Mouse (Mus musculus) kidney, postnatal 14 days (tissue): Measurements from ENCODE around the gene Trpm6.
A peak's percentile ranks its signal among the peaks of the same experiment; 100 is the strongest.

Experiments used
- DNase-seq: peaks from one replicate; pipeline ENCODE4 v3.0.0; 2022; ENCODE audit warnings: mixed read lengths

Gene Trpm6

DNA sequence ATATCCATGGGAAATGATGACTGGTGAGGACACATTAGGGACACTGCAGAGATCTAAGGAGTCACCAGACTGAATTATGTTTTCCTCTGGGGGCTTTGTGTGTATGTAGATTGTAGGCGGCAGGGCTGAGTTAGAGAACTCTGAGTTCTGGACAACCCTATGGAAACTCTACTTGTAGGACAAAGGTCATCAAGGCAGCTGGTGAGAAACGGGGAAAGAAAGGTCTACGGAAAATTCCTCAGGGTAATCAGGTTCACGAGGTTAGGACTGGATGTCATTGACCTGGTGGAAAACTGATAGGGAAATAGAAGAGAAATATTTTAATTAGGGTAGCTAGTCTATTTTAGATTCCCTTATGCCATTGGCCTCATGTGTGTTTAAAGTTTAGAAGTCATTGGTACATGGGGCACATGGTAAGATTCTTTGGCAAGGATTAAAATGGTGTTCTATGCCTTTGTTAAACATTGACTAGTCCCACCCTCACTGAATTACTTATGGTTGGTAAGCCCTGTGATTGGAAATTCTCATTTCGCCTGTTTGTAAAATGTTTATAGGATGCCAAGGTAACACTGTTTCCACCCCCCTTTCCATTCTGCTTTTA lies 23.2 kb downstream of the Trpm6 start:
- DNase-seq, result no peak

GRCm38 (mm10) chr19:18774085-18774484 lies 24.3 kb downstream of the Trpm6 start:
- no peak for DNase-seq

DNA sequence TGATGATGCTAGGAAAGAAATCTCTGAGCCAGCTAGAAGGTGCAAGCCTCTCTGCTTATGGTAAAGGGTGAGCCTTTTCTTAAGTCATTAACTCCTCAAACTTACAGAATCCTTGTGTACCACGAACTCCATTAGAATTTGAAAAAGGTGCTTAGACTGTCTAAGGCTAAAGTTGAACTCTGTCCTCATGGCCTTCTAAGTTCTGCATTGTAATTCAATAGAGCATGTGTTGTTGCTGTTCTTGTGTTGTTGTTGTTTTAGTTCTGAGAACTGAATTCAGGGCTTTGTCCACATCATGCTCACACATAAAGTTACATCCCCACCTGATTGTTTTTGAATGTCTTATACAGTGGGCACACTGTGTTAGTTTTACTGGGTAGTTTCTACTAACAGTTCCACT lies 49.9 kb downstream of the Trpm6 start:
- DNase-seq, result no peak

DNA sequence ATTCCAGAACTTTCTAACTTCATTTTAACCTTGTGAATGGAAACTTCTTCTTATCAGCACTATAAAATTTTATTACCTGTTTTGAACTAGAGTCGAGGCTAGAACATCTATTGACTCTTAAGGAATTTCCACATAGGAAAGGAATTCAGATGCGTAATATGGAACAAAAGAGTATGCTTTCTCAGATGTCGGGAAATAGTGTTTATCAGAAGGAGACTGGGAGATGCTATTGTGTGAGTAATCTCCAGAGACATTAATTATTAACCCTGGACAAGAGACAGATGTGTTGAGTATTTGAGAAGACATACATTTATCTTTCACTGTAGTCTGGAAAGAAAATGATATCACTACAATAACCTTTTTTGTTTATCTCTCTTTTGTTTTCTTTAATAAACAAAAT lies 61.5 kb downstream of the Trpm6 start:
- DNase-seq, result no peak

DNA sequence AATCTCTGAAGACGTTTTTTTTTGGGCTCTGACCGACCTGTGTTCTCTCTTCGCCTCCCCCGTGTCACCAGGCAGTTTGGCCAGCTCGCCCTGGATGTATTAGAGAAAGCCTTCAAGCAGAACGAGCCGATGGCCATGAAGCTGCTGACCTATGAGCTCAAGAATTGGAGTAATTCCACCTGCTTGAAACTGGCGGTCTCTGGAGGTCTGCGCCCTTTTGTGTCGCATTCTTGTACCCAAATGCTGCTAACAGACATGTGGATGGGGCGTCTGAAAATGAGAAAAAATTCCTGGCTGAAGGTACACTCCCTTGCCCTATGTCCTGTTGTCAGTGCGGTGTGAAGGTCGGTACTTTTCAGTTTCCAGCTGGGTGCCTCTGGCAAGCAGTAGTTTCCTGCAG lies 65.4 kb downstream of the Trpm6 start:
- peak; percentile 40 for DNase-seq

DNA sequence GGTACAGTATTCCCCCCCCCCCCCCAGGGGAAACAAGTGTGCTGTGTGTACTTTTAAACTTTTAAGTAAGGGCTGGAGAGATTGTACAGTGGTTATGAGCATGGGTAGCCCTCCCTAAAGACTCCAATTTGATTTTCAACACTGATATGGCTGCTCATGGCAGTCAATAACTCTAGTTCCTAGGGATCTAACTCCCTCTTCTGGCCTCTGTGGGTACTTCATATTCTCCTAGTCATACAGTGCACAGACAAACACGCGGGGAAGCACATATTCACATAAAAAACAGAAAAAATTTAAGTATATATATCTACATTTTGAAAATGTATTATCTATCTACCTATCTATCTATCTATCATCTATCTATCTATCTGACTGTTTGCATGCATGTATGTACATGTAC lies 67.6 kb downstream of the Trpm6 start:
- DNase-seq, result no peak

DNA sequence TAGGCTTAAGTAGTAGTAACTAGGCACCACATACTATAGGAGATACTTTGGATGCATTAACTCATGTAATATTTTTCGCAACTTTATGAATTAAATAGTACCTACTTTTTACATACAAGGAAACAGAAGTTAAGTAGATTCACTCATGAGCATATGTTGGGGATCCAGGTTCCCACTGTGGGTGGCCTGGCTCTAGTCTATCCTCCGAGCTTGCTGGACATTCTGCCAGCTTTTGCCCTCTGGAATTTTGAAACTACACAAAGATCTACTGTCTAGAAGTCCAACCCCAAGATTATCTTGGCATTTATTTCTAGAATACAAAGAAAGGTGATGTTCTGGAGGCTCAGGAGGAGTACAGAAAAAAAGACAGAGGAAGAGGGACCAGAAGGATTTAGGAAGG lies 78.8 kb downstream of the Trpm6 start:
- DNase-seq, result no peak

DNA sequence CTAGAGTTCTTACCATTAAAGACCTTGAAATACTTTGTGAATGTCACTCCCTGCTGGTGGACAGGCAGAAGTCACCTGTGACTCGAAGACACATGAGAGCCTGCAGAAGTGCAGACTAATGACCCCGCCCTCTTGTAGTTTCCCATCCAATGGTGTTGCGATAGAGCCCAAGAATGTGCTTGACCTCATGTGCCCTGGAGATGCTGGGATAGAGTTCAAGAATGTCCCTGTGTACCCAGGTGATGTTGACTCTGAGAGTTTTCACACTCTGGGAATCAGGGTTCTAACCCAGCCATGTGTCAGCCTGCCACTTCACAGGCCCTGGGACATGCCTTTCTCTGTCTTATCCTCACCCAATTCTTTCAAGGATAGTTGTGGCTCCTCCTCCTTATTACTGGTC lies 81.4 kb downstream of the Trpm6 start:
- DNase-seq, result no peak

GRCm38 (mm10) chr19:18834971-18835370 lies 85.2 kb downstream of the Trpm6 start:
- peak; percentile 67 for DNase-seq

- DNase-seq, result no peak
These were observed 92.2 kb downstream of the Trpm6 start for GRCm38 (mm10) chr19:18841789-18842562.

- no peak for DNase-seq
These were observed 92.8 kb downstream of the Trpm6 start for GRCm38 (mm10) chr19:18842626-18843025.

DNA sequence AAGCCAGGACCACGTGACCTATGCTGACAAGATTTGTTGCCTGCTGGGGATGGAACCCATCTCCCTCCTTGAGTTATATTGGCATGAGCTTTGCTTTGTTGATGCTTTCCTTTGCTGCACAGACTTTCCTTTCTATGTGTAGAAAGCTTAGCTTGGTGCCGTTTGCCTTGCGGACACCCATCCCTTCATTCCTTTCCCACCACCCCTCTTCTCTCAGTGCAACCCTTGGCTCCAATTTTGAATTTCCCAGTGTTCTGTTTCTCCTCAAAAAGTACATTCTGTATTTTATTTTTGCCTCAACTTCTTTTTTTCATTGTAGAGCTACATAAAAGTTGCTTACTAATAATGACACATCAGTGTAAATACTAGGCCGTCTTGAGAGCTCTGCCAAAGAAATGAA lies 96.6 kb downstream of the Trpm6 start:
- no peak for DNase-seq

GRCm38 (mm10) chr19:18868311-18868710 lies 118.5 kb downstream of the Trpm6 start:
- no peak for DNase-seq

DNA sequence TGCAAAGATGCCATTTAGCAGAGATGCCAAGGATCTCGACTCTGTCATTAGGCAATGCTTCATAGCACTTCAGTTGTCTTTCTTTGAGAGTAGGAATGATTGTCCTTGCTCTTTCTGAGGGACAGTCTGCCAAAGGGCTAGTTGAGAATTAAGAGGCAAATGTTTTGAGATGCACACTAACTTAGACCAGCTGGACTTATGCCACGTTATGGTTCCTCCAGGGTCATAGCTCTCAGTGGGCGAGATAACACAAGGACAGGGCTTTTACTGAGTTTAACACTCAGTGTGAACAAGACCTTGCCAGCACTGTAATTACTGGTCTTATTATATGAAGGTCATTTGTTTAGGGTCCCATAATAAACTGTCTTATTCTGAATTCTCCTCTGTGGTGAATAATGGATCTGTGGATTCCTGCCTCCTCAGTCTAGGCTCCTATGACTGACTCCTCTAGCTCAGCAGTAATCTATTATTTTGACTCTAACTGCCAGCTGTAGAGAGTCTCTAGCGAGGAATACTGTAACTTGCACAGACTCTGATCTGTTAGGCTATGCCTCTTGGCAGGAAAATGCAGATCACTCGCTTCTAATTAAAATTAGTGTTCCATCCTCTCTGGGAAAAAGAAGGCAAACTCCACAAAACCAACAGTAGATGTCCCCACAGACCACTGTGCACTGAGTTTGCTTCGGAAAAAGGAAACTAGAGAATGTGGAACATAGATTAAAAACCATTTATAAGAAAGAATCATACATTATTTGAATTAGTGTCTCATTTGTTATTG lies 123.2 kb downstream of the Trpm6 start:
- DNase-seq, result peak; percentile 14

DNA sequence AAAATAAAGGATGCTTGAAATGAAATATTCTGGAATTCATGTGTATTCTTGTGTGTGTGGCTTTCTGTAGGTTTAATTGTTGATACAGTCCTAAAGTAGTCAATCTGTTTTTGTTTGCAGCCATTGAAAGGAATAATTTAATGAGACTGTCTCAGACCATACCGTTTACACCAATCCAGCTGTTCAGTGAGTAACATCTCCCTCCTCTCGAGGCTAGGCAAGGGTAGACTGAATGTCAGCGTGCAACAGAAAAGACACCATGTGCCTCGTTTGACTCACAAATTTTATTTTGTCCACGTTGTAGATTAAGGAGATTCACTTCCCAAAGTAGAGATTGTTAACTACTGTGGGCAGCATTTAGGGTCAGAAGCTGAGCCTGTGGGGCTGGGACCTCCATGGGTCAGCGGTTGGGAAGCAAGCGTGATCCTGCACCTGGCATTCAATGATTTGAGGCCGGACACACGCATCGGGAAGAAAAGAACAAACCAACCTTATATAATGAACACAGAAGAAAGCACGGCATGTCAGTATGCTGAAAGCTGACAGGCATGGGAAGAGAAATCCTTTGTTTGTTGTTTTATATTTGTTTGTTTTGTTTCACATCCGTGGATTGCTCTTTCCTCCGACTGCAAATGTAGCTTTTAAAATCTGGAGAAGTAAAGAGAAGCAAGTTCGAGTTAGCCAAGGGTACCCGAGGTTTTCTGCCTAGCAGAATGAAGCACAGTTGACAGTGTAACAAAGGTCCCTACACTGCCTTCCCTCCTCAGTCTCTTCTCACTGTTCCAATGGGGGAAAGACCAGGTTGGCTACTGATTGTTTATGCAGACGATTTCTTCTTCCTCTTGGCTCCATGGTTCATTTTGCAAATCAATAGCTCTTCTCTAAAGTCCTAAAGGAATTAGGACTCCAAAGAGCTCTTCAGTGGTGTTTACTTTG lies 124.2 kb downstream of the Trpm6 start:
- no peak for DNase-seq

DNA sequence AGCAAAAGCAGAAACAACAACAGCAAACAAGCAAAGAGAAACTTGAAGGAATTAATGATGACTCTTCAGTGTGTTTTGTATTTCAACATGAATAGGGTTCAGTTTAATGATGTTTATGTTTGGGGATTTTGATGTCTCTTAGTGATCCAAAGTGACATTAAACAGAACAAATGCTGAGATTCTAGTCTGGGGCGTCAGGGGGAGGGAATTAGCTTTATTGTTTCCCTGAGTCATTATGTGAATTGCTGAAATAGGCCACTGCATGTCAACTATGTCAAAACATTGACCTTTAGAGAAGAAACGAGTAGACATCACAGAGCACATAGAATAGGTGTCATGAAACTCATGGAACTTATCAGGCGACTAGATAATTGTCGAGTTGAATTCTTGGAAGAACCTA lies 129.5 kb downstream of the Trpm6 start:
- DNase-seq, result no peak

DNA sequence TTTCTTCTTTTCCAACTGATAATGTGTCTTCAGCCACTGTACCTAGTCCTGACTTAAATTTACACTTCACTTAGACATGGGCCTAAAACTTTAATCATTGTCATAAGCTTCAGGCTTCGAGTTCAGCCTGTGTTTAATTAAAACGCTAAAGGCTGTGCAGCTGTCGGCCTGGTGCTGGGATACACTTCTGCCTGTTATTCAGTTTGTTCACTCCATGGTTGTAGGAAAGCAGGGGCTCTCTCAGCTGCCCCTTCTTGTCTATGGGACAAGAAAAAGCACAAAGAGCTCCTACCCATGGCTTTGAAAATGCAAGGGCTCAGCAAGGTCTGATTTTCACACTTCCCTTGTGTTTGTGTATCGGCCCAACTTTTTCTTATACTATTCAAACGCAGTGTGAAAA lies 131.4 kb downstream of the Trpm6 start:
- DNase-seq, result no peak

- no peak for DNase-seq
These were observed 138.0 kb downstream of the Trpm6 start for GRCm38 (mm10) chr19:18887646-18888407.

- no peak for DNase-seq
These were observed 138.8 kb downstream of the Trpm6 start for GRCm38 (mm10) chr19:18888491-18889116.

- no peak for DNase-seq
These were observed 139.4 kb downstream of the Trpm6 start for GRCm38 (mm10) chr19:18889117-18889627.

- DNase-seq, result no peak
These were observed 139.8 kb downstream of the Trpm6 start for GRCm38 (mm10) chr19:18889632-18890031.
